Mouse (Mus musculus) macrophage (primary cell): ENCODE data around the gene Jmjd1c. TPM values are rescaled to one million over a fixed set of nuclear protein-coding genes. Genes with fewer than 3 reads are reported as not detected.
A peak's percentile ranks its signal among the peaks of the same experiment; 100 is the strongest.
"Not testable (repeated sequence)": the region's sequence is repeated elsewhere in the genome, so short reads cannot be mapped to it uniquely, and the experiment has no call there.

ENCODE experiments used
- H3K27ac ChIP-seq: fragments of 350-480 bp; formaldehyde crosslinking; 2 replicates; pipeline ENCODE4 v1.9.0; 2021
- H3K36me3 ChIP-seq: fragments of 350-480 bp; formaldehyde crosslinking; 2 replicates; pipeline ENCODE4 v1.9.0; 2021; ENCODE audit errors: inconsistent target
- H3K4me3 ChIP-seq: fragments of 350-480 bp; formaldehyde crosslinking; 2 replicates; pipeline ENCODE4 v1.9.0; 2021; ENCODE audit errors: inconsistent target
- H3K79me2 ChIP-seq: fragments of 350-480 bp; formaldehyde crosslinking; 2 replicates; pipeline ENCODE4 v1.9.0; 2021; ENCODE audit errors: inconsistent target
- WGBS: methylation state at CpG from one replicate; pipeline ENCODE4 v1.1.7; 2026; ENCODE audit warnings: inconsistent platforms; ENCODE audit not compliant: missing documents; 5-methylcytosine and 5-hydroxymethylcytosine counted together
- polyA plus RNA-seq: library from polyadenylated mRNA; stranded (reverse); fragments of 250-400 nt; gene quantifications from 3 replicates; pipeline ENCODE4 v1.2.4, GENCODE M21; 2018; ENCODE audit warnings: inconsistent platforms

The Jmjd1c gene
- polyA plus RNA-seq, 1 experiment from 2014 or later, result 50.4 TPM

- H3K36me3 ChIP-seq, result peaks cover 21% of the 10 kb centered on the region
- H3K79me2 ChIP-seq, result peaks cover 100% of the 10 kb centered on the region
- 81% methylated on average over 9 of the region's 9 CpGs for WGBS
- no peak overlapping the region for H3K27ac ChIP-seq
- no peak overlapping the region for H3K4me3 ChIP-seq
Measured at GRCm38 (mm10) chr10:67104543-67104942, 8.6 kb downstream of the Jmjd1c start.

GRCm38 (mm10) chr10:67105331-67106217, 9.6 kb downstream of the Jmjd1c start:
- no peak overlapping the region for H3K4me3 ChIP-seq
- 54% methylated on average over 19 of the region's 19 CpGs for WGBS
- peaks cover 21% of the 10 kb centered on the region for H3K36me3 ChIP-seq
- no peak overlapping the region for H3K27ac ChIP-seq
- peaks cover 100% of the 10 kb centered on the region for H3K79me2 ChIP-seq

- peaks cover 100% of the 10 kb centered on the region for H3K79me2 ChIP-seq
- WGBS, result 90% methylated on average over 6 of the region's 6 CpGs
- H3K4me3 ChIP-seq, result no peak overlapping the region
- peaks cover 21% of the 10 kb centered on the region for H3K36me3 ChIP-seq
- no peak overlapping the region for H3K27ac ChIP-seq
Measured at GRCm38 (mm10) chr10:67106400-67106799, 10.5 kb downstream of the Jmjd1c start.

- WGBS, result 96% methylated on average over 9 of the region's 9 CpGs
- H3K27ac ChIP-seq, result no peak overlapping the region
Measured at GRCm38 (mm10) chr10:67107017-67107761, 11.3 kb downstream of the Jmjd1c start.

GRCm38 (mm10) chr10:67108096-67108495, 12.2 kb downstream of the Jmjd1c start:
- Histone ChIP-seq H3K27ac (no peak overlapping the region), H3K36me3 (peaks cover 21% of the 10 kb centered on the region), H3K79me2 (peaks cover 100% of the 10 kb centered on the region), H3K4me3 (no peak overlapping the region)
- WGBS, result 95% methylated on average over 9 of the region's 9 CpGs

More at GRCm38 (mm10) chr10:67107017-67107761, 11.3 kb downstream of the Jmjd1c start:
- peaks cover 21% of the 10 kb centered on the region for H3K36me3 ChIP-seq
- H3K4me3 ChIP-seq, result no peak overlapping the region
- H3K79me2 ChIP-seq, result peaks cover 100% of the 10 kb centered on the region

- 94% methylated on average over 5 of the region's 5 CpGs for WGBS
- Histone ChIP-seq H3K36me3 (peaks cover 21% of the 10 kb centered on the region), H3K79me2 (peaks cover 100% of the 10 kb centered on the region), H3K4me3 (no peak overlapping the region), H3K27ac (no peak overlapping the region)
Measured at GRCm38 (mm10) chr10:67109635-67110034, 13.7 kb downstream of the Jmjd1c start.

GRCm38 (mm10) chr10:67111044-67111798, 15.3 kb downstream of the Jmjd1c start:
- no peak overlapping the region for H3K27ac ChIP-seq
- no peak overlapping the region for H3K4me3 ChIP-seq
- H3K36me3 ChIP-seq, result peaks cover 21% of the 10 kb centered on the region
- H3K79me2 ChIP-seq, result peaks cover 91% of the 10 kb centered on the region
- WGBS, result 87% methylated on average over 14 of the region's 14 CpGs

DNA sequence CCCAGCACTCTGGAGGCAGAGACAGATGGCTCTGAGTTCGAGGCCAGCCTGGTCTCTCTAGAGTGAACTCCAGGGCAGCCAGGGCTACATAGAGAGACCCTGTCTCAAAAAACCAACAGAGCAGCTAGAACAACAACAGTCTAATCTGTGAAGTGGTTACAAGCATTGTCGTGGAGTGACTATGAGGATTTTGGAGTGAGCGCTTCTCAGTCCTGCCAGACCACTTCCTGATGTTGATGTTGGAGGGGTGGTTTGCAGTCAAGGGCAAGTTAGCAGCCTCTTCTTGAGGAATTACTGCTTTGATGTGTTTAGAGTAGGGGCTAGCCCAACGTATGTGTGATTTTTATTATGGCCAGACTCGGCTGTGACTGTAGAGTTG, 15.9 kb downstream of the Jmjd1c start:
- 44% methylated on average over 5 of the region's 5 CpGs for WGBS
- H3K36me3 ChIP-seq, result peaks cover 18% of the 10 kb centered on the region
- no peak overlapping the region for H3K27ac ChIP-seq
- no peak overlapping the region for H3K4me3 ChIP-seq
- peaks cover 91% of the 10 kb centered on the region for H3K79me2 ChIP-seq

- not testable (repeated sequence) for H3K27ac ChIP-seq, H3K4me3 ChIP-seq, H3K36me3 ChIP-seq
- 62% methylated on average over 5 of the region's 5 CpGs for whole genome bisulfite sequencing
- H3K79me2 ChIP-seq, result peaks cover 91% of the 10 kb centered on the region
Measured at GRCm38 (mm10) chr10:67112967-67113366, 17.0 kb downstream of the Jmjd1c start.

GRCm38 (mm10) chr10:67113833-67114232, 17.9 kb downstream of the Jmjd1c start:
- 87% methylated on average over 10 of the region's 11 CpGs for WGBS
- no peaks in the 10 kb centered on the region; the same call in 1 of the 2 replicates for H3K36me3 ChIP-seq
- H3K27ac ChIP-seq, result no peak overlapping the region; the same call in 1 of the 2 replicates
- no peak overlapping the region for H3K4me3 ChIP-seq
- H3K79me2 ChIP-seq, result peaks cover 91% of the 10 kb centered on the region

- Histone ChIP-seq H3K79me2 (peaks cover 91% of the 10 kb centered on the region), H3K4me3 (no peak overlapping the region), H3K36me3 (no peaks in the 10 kb centered on the region), H3K27ac (peak overlapping the region; percentile 73)
- 15% methylated on average over 6 of the region's 6 CpGs for WGBS
Measured at GRCm38 (mm10) chr10:67115115-67115514, 19.2 kb downstream of the Jmjd1c start.

- Histone ChIP-seq H3K4me3 (no peak overlapping the region), H3K27ac (peak overlapping the region; percentile 73), H3K79me2 (peaks cover 91% of the 10 kb centered on the region), H3K36me3 (no peaks in the 10 kb centered on the region)
- WGBS, result 8% methylated on average over 5 of the region's 5 CpGs
Measured at GRCm38 (mm10) chr10:67115666-67116091, 19.8 kb downstream of the Jmjd1c start.

GRCm38 (mm10) chr10:67116251-67116650, 20.3 kb downstream of the Jmjd1c start:
- Histone ChIP-seq H3K27ac (peak overlapping the region; percentile 73), H3K36me3 (no peaks in the 10 kb centered on the region), H3K79me2 (peaks cover 91% of the 10 kb centered on the region), H3K4me3 (no peak overlapping the region)
- 93% methylated on average over 8 of the region's 8 CpGs for WGBS

DNA sequence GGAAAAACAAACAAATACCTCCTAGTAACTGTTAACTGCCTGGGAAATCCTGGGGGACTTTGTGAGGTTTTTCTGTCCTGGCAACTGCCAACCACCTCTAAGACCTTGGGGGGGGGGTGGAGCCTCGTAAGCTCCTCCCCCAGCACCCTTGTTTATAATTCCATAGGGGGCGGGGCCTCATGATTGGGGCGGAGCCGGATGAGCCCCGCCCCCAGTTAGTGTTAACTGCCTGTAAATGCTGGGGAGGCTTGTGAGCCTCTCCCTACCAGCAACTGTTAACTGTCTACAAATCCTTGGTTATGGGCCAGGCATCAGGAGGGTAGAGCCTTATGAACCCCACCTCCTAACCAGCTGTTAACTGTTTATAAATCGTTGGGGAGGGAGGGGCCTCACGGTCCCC, 23.4 kb downstream of the Jmjd1c start:
- no peaks in the 10 kb centered on the region for H3K36me3 ChIP-seq
- 73% methylated on average over 7 of the region's 7 CpGs for WGBS
- H3K79me2 ChIP-seq, result peaks cover 91% of the 10 kb centered on the region
- H3K4me3 ChIP-seq, result no peak overlapping the region
- H3K27ac ChIP-seq, result no peak overlapping the region
